Mouse (Mus musculus) 3134 (cell line): ENCODE measurements around the gene Abl2.
"Not testable (repeated sequence)": the region's sequence is repeated elsewhere in the genome, so short reads cannot be mapped to it uniquely, and the experiment has no call there.

ENCODE experiments used
- DNase-seq: peaks from one replicate; pipeline ENCODE4 v3.0.0-alpha.2; 2011; ENCODE audit warnings: low spot score; ENCODE audit not compliant: insufficient read length; ENCODE audit errors: extremely low read depth

Abl2 gene

DNA sequence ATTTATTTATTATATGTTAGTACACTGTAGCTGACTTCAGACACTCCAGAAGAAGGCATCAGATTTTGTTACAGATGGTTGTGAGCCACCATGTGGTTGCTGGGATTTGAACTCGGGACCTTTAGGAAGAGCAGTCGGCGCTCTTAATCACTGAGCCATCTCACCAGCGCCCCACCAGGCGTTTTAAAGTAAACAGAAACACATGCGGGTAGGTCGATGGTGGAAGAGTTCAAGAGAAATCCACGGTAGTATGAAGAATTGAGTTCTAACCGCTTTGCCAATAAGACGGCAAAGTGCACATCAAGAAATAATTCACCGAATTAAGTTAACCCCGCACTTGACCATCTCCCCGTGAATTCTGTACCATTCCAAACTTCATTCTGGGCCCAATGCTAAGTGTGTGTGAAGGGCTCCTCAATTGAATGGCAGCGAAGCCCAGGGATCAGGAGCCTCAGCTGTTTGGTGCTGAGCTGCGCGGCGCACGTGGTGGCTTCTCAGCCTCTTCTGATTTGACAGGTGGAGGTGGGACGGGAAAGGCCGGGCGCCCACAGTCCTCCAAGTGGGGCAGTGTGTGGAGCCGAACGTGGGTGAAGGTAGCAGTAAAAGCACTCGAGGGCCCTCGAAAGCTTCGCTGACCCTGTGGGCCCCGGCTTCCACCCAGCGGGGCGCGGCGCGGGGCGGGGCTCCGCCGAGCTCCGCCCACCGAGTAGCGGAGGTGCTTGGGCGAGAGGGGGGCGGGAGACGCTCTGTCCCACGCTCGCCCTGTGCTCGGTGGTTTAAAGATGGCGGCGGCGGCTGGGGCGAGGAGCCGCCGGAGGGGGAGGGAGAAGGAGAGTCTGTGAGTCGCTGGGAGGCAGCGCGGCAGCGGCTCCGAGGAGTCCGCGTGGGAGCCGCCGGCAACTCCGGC lies at the start of gene Abl2:
Abl2 (plus strand) TSS at position 763 of the 907 bp plus-strand sequence.
- DNase-seq = peak; percentile 89

DNA sequence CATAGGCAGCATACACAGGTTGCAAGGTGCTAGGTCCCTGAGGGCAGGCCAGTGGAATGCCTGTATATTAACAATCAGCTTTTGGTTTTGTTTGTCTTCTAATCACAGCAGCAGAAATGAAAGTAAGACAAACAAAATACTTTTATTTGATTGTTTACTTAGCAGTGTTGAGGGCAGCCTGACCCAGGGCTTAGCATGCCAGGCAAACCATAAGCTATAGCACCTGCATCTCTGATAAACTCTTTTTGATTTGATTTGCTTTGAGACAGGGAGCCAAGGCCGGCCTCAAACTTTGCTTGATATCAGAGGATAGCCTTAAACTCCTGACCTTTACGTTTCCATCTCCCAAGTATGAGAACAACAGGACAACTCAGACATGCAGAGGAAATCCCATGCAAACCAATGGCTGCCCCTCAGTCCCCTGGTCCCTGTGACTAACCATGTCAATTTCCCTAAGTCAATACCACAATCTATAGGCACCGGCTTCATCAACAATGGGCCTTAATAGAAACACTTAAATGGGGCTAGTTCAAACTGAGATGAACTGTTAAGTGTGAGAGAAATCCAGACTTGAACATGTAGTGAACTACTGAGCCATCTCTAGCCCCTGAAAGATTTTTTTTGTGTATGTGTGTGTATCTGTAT lies 38.3 kb upstream of the Abl2 start:
- DNase-seq = no peak

DNA sequence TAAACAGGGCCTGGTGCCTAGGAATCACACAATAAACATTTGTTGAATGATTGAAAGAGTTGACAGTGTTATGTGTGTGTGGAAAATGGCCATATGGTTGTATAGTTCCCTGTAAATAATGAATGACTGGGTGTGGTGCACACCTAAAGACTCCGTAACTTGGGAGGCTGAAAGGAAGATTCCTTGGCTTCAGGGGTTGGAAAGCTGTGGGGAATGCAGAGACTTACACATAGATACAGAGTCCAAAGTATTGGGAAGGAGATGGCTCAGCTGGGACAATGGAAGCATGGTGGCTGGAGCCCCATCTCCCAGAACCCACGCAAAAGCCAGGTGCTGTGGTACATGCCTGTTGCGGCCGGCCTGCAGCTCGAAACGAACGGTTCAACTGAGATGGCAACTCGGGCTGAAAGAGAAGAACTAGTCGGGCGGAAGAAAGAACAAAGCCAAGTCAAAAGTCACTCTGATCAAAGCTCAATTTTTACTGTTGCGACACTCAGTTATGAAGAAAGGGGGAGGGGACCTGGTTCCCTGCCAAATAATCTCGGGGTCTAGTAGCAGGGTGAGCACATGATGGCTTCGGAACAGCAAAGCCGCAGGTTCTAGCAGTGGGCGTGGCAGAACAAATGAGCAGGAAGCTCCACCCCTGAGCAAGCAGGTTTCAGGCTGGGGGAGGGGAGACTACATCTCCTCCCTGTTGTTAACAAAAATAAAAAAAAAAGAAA lies 36.6 kb upstream of the Abl2 start:
- no peak for DNase-seq

DNA sequence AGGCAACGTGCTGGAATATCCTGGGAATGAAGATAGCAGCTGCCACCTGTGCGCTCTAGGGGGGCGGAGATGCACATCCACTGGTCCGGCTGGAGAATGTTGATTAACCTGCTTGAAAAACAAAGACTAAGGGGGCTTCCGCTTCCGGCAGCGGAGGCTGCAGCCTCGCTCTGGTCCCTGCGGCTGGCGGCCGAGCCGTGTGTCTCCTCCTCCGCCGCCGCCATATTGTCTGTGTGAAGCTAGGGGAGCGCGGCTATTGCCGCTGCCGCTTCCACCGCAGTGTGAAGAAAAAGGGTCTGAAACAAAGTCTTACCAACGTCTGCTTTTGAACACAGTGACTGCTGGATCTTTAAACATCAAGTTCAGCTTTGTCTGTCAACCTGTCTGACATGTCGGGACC lies 34.7 kb upstream of the Abl2 start, which contains the start of gene Gm10031:
Gm10031 (plus strand) TSS at position 171 of the 400 bp plus-strand sequence.
- DNase-seq = not testable (repeated sequence)

DNA sequence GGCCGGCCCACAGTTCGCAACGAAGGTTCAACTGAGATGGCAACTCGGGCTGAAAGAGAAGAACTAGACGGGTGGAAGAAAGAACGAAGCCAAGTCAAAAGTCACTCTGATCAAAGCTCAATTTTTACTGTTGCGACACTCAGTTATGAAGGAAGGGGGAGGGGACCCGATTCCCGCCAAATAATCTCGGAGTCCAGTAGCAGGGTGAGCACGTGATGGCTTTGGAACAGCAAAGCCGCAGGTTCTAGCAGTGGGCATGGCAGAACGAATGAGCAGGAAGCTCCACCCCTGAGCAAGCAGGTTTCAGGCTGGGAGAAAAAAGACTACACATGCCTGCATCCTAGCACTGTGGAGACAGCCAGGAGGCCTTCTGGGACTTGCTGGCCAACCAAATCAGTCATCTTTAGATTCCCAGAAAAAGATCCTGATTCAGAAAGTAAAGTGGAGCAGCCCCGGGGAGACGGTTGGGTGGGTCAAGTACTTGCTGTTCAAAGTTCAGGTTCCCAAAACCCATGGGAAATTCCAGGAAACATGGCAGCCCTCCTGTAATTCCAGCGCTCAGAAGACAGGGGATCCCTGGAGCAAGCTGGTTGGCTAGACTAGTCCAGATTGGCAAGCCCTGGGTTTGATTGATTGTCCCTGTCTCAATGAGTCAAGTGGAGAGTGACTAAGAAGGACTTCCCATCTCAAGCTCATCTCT lies 26.0 kb upstream of the Abl2 start:
- not testable (repeated sequence) for DNase-seq

DNA sequence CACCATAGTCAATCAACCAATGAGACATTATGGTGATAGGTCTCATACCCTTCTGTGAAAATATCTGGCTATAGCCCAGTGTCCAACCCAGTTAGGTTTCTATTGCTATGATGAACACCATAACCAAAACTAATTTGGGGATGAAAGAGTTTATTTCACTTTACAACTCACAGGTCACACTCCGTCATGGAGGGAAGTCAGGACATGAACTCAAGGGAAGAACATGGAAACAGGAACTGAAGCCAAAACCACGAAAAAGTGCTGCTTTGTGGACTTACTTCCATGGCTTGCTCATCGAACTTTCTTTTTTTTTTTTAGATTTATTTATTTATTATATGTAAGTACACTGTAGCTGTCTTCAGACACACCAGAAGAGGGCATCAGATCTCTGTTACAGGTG lies 25.1 kb upstream of the Abl2 start:
- DNase-seq = no peak

DNA sequence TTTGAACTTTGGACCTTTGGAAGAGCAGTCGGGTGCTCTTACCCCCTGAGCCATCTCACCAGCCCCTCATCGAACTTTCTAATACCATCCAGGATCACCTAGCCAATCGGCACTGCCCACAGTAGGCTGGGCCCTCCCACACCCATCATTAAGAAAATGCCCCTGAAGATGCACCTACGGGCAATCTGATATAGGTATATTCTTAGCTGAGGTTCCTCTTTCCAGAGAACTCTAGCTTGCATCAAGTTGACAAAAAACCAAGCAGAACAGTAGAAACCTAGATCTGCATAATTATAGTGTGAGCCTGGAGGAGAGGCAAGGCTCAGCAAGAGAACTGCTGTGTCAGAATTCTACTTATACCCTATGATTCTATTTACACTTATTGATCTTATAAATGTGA lies 24.7 kb upstream of the Abl2 start:
- DNase-seq = no peak

DNA sequence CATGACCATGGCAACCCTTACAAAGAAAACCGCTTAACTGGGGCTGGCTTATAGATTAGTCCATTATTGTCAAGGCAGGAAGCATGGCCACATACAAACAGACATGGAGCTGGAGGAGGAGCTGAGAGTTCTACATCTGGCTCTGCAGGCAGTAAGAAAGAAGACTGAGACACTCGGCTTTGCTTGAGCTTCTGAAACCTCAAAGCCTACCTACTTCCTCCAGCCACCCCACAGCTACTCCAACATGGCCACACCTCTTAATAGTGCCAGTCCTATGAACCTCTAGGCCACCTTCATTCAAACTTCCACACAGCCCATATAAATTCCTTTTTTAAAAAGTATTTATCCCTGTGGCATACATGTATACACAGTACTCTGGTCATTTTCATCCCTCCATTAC lies 21.6 kb upstream of the Abl2 start:
- no peak for DNase-seq

DNA sequence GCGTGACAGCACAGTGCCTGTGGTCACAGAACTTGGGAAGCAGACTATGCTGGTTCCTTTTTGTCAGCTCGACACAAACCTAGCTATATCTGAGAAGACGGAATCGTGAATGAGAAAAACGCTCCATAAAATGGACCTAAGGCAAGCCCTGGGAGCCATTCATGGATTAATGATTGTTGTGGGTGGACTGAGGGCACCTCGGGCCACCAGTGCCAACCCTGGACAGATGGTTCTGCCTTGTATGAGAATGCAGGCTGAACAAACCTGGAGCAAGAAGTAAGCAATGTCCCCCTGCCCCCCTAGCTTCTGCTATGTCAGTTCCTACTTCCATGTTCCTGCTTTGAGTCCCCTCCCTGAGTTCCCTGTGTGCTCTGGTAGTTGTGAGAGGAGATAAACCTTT lies 20.9 kb upstream of the Abl2 start:
- DNase-seq = no peak

DNA sequence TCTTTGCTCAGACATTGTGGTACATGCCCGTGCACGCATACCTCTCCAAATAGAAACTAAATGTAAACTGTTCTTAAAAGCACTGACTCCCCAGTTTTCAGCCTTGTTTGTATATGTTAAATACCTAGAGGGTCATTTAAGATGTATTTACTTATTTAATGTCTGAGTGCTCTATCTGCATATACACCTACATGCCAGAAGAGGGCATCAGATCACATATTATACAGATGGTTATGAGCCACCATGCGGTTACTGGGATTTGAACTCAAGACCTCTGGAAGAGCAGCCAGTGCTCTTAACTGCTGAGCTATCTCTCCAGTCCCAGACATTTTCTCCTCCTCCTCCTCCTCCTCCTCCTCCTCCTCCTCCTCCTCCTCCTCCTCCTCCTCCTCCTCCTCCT lies 20.2 kb upstream of the Abl2 start:
- DNase-seq = peak; percentile 20

DNA sequence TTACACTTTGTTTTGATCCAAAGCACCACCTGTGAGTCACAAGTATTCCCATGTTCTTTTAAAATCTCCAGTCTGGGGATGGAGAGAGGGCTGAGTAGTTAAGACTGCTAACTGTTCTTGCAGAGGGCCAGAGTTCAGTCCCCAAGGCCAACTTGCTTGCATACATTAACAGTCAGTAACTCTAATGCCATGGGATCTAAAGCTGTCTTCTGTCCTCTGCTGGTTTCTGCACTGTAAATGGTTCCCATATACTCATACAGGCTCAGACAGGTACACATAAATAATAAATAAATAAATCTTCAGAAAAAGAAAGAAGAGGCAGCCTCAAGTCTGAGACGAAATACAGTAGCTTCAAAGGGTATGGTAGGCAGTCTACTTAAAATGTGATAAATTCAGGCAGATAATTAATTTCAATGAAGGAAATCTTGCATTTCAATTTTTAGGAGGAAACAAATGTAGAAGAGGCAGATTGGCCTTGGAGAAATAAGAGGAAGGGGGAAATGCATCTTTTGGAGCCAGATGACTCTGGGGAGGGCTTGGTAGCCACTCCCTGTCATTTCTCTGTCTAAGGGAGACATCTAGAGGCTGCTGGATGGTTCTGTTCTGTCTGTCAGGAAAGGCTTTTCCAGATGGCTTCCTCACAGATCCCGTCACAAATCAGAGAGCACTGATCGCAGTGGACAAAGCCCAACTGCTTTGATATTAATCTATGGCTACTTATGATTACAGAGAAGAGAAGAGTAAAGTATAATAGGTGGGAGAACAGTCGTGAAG lies 18.6 kb upstream of the Abl2 start:
- DNase-seq = no peak

DNA sequence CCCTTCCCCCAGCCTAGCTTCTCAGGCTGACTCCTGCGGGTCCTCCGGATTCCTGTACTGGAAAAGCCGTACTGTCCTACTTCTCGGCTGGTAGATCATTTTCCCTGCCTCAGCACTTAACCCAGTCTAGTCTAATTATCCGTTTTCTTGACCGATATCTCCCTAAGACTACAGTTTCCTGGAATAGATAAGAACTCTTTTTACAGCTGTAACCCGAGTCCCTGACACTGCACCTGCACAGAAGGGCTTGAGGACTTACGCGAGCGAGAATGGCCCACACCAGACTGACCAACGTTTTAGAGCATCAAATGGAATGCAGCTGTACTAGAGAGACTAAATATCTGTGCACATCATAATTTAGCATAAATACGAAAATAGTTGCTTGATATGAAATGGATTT lies 14.6 kb upstream of the Abl2 start:
- no peak for DNase-seq

DNA sequence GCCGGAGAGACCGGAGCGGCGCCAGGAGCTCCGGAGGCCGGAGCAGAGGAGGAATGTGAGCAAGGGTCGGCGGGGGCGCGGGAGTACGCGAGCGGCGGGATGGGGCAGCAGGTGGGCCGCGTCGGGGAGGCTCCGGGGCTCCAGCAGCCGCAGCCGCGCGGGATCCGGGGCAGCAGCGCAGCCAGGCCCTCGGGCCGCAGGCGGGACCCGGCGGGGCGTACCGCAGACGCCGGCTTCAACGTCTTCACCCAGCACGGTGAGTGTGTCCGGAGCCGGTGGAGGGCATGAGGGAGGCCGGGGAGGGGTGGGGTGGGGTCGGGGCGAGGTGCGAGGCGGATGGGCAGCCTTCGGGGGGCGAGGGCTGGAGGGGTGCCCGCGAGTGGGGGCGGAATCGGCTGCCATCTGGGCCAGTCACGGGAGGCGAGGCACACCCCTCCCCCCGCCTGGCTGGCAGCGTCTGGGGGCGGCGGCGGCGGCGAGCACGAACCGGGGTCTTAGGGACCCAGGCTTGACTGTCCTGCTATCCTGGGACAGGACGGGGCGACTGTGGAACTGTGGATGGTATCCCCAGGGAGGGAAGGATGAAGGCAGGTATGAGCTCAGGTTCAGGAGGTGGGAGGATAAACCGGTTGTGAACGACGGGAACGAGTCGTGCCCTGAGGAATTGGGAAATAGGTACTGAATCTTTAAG lies 509 bp downstream of the Abl2 start:
- DNase-seq = peak; percentile 56

DNA sequence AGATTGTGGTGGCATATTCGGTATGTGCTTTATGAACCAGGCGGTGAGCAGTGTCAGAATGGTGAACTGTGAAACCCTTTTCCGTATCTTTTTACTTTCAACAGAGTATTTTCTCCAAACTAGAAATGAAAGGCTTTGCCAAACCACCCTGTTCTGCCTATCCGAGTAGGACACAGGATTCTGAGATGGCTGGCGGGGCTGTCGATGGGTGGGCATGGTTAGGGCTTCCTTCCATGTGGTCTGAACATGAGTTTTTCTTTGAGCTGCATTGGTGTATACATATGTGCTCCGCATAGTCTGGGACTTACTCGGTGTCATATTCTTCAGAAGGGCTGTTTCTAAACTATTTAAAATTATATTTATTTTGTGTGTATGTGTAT lies 1.0 kb downstream of the Abl2 start:
- no peak for DNase-seq

DNA sequence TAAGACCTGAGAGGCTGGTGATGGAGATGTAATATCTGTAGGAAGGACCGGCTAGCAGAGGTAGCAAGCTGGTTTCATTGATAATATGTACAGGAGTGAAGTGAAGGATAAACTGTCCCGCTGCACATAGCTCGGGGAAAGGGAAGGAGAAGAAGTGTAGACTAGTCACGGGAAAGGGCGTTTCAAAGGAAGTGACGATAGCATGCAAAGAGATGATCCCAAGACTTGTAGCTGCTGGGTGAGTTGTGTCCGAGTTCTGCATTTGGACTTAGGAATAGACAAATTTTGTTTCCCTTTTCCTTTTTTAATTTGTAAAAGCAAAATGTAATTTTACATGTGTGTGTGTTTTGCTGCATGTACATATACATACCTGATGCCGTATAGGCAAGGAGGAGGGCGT lies 1.9 kb downstream of the Abl2 start:
- no peak for DNase-seq

DNA sequence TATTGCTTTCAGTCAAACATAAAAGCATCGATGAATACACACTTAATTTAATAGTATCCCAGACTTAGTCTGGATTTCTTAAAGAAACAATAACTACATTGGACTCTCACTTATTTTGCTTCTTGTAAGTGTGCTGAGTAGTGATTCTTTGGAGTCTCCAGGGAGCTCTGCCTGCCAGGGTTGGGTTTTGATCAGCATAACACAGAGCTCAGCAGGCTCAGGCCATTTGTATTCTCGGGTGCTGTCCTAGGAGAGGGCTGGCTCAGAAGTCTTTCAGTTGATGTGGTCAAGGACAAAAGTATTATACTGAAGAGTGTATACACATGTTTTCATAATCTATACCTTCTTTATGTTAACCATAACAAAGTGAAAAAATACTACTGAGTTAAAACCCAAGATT lies 6.7 kb downstream of the Abl2 start:
- DNase-seq = no peak

DNA sequence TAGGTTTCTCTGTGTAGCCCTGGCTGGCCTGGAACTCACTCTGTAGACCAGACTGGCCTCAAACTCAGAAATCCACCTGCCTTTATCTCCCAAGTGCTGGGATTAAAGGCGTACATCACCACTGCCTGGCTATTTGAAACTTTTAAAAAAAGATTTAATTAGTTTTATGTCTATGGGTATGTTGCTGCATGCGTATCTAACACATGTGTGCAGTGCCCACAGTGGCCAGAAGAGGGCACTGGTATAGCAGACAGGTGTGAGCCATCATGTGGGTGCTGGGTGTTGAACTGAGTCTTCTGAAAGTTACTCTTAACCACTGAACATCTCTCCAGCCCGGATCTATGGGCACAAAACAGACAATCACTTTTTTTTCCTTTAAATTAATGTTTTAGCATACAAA lies 7.5 kb downstream of the Abl2 start:
- no peak for DNase-seq

DNA sequence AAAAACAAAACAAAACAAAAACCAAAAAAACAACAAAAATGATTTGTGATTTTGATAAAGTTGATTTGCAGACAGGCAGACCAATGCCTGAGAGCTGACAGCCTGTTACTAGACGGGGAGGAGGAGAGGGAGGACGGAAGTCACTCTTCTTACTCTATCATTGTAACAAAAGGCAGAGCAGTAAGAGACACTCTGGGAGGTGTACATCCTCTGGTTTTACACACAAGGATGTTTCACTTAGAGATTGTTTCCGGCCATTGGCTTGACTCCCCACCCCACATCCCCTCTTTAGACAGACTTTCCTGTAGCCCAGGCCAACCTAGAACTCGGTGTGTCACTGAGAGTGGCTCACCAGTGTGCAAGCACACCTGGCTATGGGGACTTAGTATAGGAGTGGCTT lies 11.0 kb downstream of the Abl2 start:
- no peak for DNase-seq

DNA sequence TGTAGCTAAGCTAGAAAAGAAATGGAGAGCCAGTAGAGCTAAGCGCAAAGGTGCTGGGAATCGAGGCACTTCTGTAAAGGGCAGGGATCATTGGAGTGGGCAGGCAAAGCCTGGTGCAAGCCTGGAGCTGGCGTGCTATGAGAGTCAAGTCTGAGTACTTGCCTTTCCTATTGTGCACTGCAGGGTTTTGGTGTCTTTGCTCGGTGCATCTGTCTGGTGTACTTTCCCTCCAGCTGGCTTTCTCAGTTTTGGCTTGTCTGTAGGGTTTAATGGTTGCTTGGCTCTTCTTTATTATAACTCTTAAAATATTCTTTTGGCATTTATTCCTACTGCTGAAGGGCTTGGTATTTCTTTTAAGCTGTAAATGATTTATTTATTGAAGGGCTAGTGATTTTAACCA lies 14.4 kb downstream of the Abl2 start:
- DNase-seq = no peak

DNA sequence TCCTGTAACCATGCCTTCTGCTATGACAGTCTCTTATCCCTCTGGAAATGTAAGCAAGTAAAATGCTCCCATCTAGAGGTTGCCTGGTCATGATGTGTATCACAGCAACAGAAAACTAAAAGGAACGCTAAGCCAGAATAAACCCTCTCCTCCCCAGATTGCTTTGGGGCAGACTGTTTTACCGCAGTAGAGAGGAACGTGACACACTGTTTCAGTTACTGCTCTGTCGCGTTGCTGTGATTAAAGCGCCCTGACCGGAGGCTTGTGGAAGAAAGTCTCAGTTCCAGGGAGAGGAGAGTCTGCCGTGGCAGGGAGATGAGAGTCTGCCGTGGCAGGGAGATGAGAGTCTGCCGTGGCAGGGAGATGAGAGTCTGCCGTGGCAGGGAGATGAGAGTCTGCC lies 22.6 kb downstream of the Abl2 start:
- no peak for DNase-seq
